Mouse (Mus musculus) T-helper 1 cell (primary cell): ENCODE data around the gene Tmsb15l.
"Not testable (repeated sequence)": the region's sequence is repeated elsewhere in the genome, so short reads cannot be mapped to it uniquely, and the experiment has no call there.

ENCODE experiments used
- in situ Hi-C: fragments of 300-600 bp; cut with MboI, MseI; formaldehyde crosslinking; loops from one replicate; pipeline ENCODE4 v1.15.1; 2025; ENCODE audit warnings: high pct_unique_total_duplicates

Tmsb15l gene

DNA sequence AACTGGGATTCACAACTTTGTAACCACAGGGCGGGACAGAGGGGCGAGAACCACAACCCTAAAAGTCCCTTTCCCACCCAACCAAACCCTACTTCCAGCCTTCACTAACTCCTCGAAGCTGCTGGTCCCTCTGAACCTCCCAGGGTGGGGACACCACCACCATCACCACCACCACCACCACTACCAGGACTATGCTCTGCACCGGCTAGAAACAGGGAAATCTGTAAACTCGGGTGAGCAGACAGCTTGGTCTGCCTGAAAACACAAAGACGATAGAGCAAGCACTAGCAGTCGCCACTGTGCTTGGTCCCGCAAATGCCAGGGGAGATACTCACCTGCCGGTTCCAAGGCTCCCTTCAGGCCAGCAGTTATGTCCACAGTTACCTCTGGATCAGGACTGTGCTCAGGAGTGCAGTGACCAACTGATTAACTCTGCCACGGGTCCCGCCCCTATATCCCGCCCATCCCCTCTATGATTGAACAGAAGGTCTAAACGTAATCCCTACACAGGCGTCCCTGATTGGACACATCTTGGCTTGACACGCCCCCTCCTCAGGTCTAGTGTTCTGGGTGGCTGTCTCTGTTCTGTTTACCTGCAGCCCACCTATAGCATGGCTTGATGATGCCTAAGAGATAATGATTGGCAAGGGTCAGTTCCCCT lies at the start of gene Tmsb15l, which contains the start of gene Tmsb15b1:
Gene Tmsb15l (minus strand): TSS at position 446 of the 661 bp plus-strand sequence.
Gene Tmsb15b1 (minus strand): TSS at position 451 of the 661 bp plus-strand sequence.
- in situ Hi-C loops, result no loop called here

GRCm38 (mm10) chrX:137019310-137019709 lies 42.6 kb upstream of the Tmsb15l start:
- in situ Hi-C loops, result no loop called here

DNA sequence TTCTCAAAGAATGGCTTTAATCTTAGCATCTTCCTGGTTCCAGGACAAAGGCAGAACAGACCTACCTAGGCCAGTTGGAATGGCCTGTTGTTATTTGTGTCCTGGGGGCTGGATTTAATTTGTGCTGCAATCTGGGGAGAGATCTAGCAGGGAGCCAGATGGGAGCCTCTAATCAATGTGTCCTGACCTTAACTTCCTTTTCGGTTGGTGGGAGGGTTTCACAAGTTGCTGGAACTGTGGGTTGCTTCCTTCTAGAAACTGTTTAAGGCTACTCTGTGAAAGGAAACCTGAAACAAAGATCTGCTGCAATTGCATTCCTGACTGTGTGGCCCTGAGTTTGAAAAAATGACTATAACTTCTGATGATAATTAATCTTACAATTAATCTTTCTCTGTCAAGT lies 41.0 kb upstream of the Tmsb15l start:
- in situ Hi-C loops, result no loop called here

DNA sequence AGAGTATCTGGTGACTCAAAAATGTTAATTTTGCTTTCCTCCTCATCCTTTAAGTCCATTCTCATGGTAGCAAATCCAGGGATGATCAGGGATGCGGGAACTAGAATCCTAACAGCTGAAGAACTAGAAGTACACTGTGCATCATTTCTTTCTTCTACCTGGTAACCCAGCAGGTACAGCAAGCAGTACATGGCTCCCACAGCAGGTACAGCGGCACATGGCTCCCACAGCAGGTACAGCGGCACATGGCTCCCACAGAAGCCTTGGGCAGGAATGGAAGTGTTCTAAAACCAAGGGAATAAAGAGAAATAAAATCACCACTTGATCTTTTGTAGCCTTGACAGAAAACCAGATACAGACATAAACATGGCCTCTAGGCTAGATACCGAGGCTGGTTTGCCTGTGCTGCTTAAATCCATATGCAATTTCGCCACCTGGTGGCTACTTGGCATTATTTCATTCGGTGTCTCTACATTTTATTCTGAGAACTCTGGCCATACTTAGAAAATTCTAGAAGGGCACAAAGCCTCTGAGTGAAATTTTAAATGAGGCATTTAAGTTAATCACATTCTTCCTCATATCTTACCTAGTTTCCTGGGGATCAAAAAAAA lies 38.5 kb upstream of the Tmsb15l start:
- in situ Hi-C loops, result no loop called here

GRCm38 (mm10) chrX:136996256-136996655 lies 19.6 kb upstream of the Tmsb15l start:
- in situ Hi-C loops, result no loop called here

GRCm38 (mm10) chrX:136993641-136994040 lies 17.0 kb upstream of the Tmsb15l start:
- in situ Hi-C loops, result no loop called here

GRCm38 (mm10) chrX:136992978-136993547 lies 16.4 kb upstream of the Tmsb15l start, which contains the start of gene Zcchc18:
TSS of gene Zcchc18 (plus strand) at chrX:136993155.
- in situ Hi-C loops, result no loop called here

GRCm38 (mm10) chrX:136992191-136992965 lies 15.7 kb upstream of the Tmsb15l start:
- in situ Hi-C loops, result no loop called here

GRCm38 (mm10) chrX:136991274-136991673 lies 14.6 kb upstream of the Tmsb15l start:
- in situ Hi-C loops, result no loop called here

- in situ Hi-C loops, result no loop called here
Observed at GRCm38 (mm10) chrX:136986039-136986438, 9.4 kb upstream of the Tmsb15l start.

DNA sequence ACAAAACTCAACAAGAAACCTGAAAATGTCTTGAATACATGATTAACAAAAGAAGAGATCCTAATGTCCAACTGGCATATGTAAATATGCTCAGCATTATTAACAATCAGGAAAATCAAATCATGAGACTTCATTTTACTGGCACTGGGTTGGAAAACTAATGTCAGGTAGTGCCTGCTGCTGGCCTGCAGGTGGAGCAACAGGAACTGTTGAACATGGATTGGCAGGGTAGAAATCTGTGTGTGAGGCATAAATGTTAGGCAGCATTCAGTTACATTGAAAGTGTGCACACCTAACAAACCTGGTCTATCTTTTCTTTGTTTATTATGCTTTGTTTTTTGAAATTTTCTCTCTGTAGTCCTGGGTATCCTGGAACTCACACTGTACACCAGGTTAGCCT lies 1.9 kb upstream of the Tmsb15l start:
- in situ Hi-C loops, result no loop called here

DNA sequence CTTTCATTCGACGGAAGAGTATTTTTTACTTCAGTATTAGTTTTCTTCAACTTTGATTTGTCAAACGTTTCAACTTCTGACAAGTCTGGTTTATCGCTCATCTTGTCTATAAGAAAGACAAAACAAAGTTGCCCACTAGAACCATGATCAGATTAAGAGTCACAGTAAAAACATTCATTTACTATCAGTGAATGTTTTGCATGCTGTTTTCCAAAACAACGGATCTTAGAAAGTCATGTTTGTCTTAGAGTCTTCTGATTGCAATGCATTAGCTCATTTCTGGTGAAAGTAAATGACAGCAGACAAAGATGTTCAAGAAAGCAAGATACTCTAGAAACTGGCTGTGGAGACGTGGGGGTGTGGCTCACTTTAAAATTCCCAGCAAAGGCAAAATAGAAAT lies 1.3 kb downstream of the Tmsb15l start, which contains the start of gene Tmsb15b2:
Gene Tmsb15b2 (minus strand): TSS at position 101 of the 400 bp plus-strand sequence.
- in situ Hi-C loops, result not testable (repeated sequence)

GRCm38 (mm10) chrX:136959688-136960087 lies 17.0 kb downstream of the Tmsb15l start:
- in situ Hi-C loops, result no loop called here

DNA sequence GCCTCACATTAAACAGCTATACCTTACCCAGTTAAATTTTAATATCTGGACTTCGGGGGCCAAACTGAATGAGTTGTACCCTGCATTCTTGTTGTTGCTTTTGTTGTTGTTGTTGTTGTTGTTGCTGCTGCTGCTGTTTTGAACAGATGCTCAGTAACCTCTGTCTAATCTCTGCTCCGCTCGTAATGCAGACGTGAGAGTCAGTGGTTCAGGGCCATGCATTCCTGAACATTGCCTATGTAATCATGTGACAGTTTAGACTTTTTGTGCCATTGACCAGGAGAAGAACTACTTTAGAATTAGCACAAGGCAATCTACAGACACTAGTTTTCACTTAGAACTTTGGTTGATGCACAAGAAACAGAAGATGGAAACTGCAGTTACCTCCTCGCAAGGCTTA lies 18.4 kb downstream of the Tmsb15l start:
- in situ Hi-C loops, result not testable (repeated sequence)

- in situ Hi-C loops, result not testable (repeated sequence)
Observed at GRCm38 (mm10) chrX:136957583-136958279, 18.9 kb downstream of the Tmsb15l start.

- in situ Hi-C loops, result no loop called here
Observed at GRCm38 (mm10) chrX:136937985-136938384, 38.7 kb downstream of the Tmsb15l start.

GRCm38 (mm10) chrX:136927031-136927430 lies 49.6 kb downstream of the Tmsb15l start, which contains the start of gene H2bfm:
TSS of gene H2bfm (plus strand) at chrX:136927325.
- in situ Hi-C loops, result no loop called here

GRCm38 (mm10) chrX:136925863-136926262 lies 50.8 kb downstream of the Tmsb15l start:
- in situ Hi-C loops, result no loop called here
